Mouse (Mus musculus) gastrocnemius, postnatal 4 days (tissue): ENCODE results near the gene Radil. TPM values are rescaled to one million over a fixed set of nuclear protein-coding genes. Genes with fewer than 3 reads are reported as not detected.

Experiments
- DNase-seq, 2 experiments: peaks; one replicate each; pipeline ENCODE4 v3.0.0; 2021 to 2022; ENCODE audit warnings: low spot score in 2 of 2, mixed read lengths in 2 of 2
- total RNA-seq, 2 experiments: library from RNA; stranded (reverse); gene quantifications; 2 replicates each; pipeline ENCODE4 v1.2.3; 2021

Gene Radil
- total RNA-seq, 2 experiments from 2014 or later: 7.2 to 7.9 TPM

DNA sequence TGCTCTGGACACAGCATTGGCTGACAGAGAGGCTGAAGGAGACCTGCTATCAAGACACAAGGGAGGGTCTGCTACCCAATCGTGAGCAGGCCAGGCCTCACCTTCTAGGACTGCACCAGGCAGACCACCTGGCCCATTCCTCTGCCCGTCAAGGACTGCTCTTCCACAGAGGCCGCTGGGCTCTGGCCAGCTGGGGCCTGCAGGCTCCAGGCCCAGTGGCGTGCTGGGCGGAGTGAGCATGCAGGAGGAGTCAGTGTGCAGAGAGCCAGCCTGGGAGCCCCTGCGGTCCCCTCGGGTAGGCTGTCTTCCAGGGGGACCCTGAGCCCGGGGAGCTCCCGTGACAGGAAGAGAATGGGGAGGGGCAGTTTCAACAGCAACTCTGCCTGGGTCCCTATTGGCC lies 64.2 kb downstream of the Radil start:
- DNase-seq: no peak

DNA sequence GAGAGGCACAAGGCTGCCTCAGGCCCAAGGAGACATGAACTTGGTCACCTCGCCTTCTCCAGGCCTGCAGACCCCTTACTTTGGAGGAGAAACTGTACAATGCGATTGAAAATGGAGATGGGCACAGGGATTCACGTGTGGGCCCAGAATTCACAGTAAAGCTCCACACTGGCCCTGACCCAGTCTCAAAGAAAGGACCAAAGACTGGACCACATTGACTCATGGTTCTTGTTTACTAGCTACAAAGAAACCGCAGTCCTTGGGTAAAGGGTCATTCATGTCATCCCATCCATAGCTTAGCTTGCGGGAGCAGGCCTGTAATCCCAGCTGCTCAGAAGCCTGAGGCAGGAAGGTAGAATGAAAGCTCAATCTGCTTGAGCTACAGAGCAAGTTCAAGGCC lies 67.3 kb downstream of the Radil start:
- no peak for DNase-seq

DNA sequence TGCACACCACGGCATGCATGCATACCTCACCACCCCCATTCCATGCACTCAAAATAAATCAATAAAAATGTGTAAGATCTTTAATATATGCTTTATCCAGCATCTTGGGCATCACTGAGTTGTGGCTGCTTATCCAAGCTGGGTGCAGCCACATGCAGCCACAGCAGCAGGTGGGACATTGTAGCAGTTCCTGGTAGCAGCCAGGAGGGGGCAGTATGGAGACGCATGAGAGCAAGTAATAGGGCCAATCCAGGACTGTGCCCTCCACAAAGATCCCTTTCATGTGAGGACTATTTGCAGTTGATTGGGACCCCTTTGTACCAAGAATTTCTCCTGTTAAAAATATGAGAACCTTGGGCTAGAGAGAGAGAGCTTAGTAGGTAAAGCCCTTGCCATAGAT lies 68.4 kb downstream of the Radil start:
- no peak for DNase-seq

DNA sequence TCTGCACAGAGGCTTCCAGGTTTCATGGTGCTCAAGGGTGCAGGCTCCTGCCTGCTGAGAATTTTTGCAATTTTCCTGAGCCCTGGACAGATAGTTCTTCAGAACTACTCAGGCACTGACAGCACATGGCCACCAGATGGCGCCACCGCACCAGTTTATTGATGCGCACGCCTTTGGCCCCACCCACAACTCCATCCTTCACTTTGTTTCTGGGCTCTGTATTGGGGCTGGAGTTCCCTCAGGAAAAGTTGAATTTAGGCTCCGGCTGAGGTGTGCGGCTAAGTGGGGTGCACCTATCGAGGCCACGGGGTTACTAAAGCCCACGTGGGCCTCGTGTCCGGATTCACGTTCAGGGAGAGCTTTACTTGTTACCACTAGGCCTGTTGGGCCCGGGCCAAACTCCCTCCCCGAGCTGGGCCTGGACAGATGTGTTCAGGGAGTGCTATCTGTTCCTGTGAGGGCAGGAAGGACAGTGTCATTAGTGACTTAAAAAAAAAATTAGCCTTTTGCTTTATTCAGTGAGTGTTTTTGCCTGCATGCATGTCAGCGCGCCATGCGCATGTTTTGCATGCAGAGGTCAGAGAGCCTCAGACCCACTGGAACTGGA lies 72.0 kb downstream of the Radil start:
- peak; percentile 86 to 89 for DNase-seq

DNA sequence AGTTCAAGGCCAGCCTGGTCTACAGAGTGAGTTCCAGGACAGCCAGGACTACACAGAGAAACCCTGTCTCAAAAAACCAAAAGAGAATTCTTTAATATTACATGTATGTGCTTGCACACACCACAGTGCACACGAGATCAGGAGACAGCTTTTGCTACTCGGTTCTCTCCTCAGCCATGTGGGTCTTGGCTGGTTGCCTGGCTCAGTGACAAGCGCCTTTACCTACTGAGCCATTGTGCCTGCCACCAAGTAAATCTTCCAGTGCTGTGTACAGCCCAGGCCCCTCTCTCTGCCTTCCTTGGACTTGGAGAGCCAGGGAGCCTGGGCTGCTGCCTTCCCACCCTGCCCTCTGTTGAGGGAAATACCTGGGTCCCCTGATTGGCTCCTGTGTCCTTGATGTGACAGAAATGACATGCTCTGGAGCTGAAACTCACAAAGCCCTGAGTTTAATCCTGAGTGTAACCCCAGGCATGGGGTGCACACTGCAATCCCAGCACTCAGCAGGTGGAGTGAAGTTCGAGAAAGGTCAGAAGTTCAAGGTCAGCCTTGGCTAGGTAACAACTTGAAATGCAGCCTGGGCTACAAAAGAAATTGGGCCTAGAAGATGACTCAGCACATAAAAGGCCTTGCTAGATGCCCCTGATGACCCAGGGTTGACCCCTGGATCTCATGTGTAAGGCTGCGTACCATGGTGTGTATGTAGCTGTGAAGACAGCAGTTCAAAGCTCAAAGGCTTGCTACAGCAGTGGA lies 72.9 kb downstream of the Radil start:
- DNase-seq: no peak

DNA sequence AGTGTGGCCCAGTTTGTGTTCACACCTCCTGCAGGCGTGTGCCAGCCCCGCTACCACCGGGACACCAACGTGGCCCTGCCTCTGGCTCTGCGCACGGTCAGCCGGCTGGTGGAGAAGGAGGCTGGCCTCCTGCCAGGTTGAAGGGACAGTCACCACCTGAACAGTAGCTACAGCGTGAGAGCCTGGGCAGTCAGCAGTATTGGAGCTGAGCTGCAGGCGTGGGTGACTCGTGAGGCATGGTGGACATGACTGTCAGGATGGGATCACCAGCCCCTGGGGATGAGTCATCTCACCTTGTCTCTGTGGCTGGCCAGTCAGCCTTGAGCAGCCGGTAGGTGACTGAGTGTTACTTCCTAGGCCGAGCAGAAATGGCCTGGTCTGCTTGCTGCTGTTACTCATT lies 73.6 kb downstream of the Radil start:
- no peak for DNase-seq

DNA sequence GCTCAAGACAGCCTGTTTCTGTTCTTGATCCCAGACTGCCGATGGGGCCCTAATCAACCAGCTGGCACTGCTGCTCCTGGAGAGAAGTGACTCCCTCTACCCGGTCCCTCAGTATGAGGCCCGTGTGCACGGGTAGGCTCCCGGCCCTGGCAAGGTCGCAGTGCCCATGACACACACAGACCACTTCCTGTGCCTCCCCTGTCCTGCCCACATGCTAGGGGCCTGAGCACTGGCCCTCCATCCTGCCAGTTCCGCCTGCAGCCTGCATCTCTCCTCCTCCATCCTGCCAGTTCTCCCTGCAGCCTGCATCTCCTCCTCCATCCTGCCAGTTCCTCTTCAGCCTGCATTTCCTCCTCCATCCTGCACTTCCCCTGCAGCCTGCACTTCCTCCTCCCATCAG lies 75.2 kb downstream of the Radil start:
- DNase-seq: no peak

DNA sequence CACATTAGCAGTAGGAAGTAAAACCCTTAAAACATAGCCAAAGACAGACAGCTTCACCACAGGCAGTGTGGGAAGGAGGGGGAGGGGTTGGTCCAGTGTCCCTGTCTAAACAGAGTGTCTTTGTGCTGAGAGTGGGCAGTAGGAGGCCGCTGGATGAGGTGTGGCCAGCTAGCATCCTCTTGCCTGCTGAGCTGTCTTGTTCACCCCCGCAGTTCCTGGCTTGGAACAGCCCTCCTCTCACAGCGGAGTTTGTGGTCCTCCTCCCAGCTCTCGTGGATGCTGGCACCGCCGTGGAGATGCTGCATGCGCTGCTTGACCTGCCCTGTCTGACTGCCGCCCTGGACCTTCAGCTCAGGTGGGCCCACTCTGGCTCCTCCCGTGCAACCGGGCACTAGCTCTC lies 77.2 kb downstream of the Radil start:
- no peak for DNase-seq

DNA sequence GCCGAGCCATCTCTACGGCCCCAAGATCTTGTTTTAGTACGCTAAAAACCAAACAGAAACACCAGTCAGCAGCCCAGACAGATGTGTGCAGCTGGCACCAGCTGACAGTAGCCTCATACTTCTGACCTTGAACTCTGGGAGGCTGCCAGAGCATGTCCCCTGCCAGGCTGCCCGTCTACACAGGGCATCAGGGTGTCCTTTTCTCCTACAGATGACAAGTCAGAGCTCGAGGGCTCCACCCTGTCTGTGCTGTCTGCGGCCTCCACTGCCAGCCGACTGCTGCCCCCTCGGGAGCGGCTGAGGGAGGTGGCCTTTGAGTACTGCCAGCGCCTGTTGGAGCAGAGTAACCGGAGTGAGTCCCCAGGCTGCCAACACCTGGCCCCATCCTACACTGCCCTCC lies 81.1 kb downstream of the Radil start:
- DNase-seq: no peak

DNA sequence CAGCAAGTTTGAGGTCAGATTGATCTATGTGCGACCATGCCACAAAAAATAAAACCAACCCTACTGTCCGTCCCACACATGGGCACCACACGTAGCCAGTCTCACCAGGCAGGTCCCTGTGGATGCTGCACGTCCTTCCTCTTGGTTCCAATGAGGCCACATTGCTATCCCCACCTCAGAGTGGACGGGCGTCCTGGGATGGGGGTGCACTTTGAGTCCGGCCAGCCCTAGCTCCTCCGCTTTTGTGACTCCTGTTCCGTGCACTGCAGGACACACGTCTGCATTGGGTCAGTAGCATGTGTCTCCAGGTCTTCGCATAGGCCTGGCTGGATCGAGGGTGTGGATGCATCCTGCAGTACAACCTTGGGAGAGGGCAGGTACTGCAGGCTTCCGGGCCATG lies 82.5 kb downstream of the Radil start:
- no peak for DNase-seq

DNA sequence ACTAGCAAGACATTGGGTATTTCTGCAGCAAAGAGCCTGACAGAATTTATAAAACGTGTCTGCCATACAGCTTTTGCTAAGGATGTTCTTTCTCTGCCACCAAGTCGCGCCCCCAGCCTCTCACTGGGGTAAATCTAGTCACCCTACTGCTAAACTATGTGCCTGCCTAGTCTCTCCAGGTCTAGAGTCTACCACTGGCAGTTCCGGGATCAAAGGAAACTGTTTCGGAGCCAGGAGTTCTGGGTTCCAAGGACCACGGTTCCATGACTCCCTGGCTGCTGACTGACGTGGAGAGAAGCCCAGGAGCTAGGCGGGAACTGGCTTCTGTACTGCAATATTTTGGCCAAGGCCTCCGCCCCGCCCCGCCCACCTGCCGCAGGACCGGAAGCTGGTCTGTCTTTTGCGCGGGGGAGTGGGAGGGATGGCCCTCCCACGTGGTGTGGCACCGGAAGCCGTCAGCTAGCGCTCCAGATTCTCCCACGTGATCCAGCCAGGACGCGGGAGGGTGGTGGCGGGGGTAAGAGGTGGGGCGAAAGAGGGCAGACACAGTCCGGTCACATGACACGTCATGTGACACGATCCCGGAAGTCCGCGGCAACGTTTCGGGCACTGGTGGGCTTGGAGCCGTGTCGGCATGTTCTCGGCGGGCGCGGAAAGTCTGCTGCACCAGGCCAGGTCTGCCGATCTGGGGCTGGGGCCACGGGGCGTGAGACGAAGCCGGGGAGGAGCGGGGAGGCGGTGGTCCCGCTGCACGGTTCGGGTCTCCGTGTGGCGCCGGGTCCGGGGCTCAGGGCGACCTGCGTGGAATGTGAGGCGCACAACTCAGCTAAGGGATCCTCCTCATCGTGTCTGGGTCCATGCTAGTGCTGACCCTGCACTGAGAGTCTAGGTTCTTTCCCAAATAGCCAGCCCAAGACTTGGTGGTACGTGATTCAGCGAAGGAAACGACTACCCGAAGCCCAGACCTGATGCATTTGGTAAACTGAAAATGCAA lies 87.1 kb downstream of the Radil start, which contains the start of gene Ap5z1:
Gene Ap5z1, plus strand, starts transcription at position 484 of the 994 bp plus-strand sequence.
- peak; percentile 87 to 92 for DNase-seq

DNA sequence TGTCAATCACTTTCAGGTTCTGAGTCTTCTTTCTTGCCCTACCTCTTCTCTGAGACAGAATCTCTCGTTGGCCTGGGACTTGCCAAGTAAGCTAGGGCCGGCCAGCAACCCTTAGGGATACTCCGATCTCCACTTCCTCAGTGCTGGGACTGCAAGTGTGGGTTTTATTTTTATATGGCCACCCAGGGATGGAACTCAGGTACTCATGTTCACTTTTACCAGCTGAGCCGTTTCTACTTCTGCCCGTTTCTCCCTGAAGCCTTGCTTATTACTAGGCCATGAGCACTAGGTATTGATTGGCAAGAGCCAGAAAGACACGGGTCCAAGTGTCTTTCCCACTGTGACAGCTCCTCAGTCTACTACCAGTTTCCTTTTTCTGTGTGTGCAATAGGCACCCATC lies 87.9 kb downstream of the Radil start:
- DNase-seq: no peak

DNA sequence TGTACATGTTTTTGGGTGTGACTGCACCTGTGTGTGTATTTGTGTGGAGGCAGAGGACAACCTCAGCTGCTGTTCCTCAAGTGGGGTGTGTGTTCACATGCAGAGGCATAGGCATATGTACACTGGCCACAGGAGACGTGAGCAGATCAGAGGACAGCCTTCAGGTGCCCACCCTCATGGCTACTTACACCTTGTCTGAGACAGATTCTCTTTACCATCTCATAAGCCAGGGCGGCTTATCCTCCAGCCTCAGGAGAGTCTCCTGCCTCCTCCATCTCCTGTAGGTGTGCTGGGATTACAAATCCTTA lies 88.3 kb downstream of the Radil start:
- DNase-seq: no peak

DNA sequence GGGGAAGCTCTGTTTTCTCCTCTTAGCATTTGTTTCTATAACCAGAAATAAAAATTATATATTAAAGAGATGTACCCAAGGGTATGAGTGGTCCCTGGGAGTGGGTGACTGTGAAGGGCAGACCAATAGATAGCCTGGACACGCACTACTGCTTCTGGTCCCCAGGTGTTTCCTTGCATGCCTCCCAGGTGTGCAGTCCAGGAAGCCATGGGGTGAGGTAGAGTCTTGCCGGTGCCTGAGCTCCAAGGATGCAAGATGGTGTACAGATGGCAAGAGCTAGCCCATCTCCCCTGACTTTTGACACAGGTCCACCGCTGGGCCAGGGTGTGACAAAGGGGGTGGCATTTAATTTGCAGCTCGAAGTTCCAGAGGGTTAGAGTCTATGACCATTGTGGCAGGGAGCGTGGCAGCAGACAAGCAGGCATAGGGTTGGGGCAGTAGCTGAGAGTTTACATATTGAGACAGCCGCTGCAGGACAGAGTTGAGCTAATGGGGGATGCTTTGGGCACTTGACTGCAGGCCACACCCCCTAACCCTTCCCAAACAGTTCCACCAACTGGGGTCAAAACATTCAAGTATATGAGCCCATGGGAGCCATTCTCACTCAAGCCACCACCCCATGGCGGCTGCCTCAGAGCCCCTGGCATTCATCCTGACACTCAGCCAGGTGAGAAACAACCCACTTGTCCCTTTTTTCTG lies 88.8 kb downstream of the Radil start:
- no peak for DNase-seq

DNA sequence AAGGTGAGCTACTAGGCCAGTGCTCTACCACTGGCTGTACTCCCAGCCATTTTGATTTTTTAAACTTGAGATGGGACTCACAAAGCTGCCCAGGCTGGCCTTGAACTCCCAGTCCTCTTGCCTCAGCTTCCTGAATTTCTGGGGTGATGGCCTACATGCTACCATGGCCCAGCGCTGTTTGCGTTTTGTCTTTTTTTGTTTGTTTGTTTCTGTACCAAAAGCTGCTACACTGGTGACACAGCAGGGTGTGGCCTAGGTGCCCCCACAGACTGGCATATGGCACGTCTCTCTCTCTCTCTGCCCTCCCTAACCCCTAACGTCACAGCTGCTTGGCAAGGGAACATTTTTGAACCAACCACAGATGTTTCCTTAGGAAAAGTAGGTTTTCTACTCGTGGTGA lies 91.1 kb downstream of the Radil start:
- DNase-seq: no peak

DNA sequence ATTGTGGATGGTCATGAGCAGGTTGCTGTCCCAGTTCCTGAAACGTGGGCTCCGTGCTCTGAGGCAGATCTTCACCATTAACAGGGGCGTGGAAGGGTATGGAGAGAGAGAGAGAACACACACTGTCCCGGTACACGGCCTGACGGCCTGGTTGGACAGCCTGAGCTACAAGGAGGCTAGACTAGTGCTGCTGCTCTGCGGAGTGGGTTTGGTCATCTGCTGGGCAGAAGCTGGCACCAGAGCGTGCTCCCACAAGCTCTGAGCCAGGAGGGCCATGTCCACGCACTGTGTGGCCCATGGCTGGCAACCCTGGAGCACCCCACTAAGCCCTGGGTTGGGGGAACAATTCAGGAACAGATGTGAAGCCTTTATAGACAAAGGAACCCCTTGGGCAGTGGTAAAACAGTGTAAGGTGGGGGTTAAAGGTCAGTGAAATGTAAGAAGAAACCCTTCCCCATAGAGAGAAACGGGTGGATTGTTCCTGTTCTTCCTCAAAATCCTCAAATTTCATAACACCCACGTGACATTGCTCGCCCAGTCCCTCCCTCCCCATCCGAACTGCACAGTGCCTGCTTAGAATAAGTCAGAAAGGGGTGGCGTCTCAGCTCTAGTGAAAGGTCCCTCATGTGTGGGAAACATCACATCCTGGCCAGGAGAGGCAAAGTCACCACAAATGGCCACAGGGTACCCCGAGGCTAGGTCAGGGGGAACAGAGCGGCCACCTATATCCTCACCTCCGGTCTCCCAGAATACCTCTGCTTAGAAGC lies 91.9 kb downstream of the Radil start:
- DNase-seq: no peak

DNA sequence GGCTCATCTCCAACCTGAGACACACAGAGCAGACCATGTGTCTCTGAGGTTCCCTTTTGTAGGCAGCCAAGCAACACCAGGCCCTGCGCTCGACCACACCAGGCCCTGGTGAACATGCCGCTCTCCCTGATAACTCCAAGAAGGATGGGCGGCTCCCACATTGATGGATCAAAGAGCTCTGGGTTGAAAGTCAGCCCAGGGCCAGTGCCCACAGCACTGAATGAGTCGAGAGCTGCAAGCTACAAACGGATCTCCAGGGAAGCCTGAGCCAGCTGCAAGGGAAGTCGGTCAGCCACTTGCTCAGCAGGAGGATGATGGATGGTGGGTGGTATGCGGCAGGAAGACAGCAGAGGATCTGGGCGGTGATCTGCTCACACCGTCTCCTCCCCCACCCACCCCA lies 93.6 kb downstream of the Radil start:
- DNase-seq: no peak

DNA sequence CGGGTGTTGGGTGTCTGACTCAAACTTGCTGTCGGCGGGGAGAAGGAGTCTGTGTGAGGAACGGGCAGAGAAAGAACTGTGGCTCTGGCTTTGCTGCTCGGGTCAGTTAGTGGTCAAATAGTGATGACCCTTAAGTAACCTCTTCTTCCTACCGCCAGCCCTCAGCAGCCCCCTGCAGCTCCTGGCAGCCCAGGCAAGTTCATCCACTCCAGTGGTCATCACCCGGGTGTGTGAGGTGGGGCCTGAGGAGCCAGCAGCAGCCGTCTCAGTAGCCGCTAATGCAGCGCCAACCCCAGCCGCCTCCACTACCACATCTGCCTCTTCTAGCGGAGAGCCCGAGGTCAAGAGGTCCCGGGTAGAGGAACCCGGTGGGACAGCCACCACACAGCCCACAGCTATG lies 94.6 kb downstream of the Radil start:
- DNase-seq: no peak

DNA sequence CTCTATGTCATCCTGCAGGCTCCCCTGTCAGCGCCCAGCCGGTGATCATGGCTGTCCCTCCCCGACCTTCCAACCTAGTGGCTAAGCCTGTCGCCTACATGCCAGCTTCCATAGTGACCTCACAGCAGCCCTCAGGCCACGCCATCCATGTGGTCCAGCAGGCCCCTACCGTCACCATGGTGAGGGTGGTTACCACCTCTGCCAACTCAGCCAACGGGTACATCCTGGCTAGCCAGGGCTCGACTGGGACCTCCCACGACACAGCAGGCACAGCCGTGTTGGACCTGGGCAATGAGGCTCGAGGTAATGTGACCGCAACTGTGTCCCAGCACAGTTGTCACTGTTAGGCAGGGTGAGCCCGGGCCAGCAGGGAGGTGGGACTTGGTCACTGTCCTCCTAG lies 97.2 kb downstream of the Radil start:
- no peak for DNase-seq

DNA sequence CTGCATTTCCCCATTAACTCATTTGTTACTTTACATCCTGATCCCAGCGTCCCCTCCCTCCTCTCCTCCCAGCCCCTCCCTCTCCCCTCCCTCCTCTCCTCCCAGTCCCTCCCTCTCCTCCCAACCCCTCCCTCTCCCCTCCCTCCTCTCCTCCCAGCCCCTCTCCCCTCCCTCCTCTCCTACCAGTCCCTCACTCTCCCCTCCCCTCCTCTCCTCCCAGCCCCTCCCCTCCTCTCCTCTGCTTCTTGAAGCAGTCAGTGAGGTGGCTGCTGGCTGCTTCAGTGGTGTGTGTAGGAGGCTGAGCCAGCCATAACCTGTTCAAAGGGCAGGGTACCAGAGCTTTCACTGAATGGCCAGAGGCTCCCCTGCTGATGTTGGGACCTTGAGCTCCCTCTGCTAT lies 99.1 kb downstream of the Radil start:
- DNase-seq: no peak

DNA sequence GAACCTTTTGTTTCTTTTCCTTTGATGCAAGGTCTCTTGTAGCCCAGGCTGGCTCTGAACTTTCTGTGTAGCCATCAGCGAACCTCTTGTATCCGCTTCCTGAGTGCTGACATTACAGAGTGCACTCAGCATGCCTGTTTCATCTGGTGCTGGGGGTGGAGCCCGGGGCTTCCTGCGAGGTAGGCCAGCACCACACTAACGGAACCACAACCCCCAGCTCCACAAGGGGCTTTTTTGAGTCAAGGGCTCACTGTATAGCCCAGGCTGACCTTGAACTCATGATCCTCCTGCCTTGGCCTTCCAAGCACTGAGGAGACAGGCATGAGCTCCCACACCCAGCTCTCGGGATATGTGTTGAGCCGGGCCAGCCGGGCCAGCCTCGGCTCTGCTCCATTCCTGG lies 100.1 kb downstream of the Radil start:
- DNase-seq: no peak
